Mouse (Mus musculus): ENCODE measurements around the gene Cic. TPM values are rescaled to one million over a fixed set of nuclear protein-coding genes. Genes with fewer than 3 reads are reported as not detected.

The Cic gene
- 32.5 and 34.2 TPM in 2 replicates for polyA plus RNA-seq (2014; fragmentation: Nextera tagmentation; extraction: Ambion mirVana)

GRCm38 (mm10) chr7:25267301-25267750 is at the start of gene Cic:
Gene Cic (plus strand): TSS chr7:25267704.
- under 1% methylated on average over 29 of the region's 29 CpGs for WGBS
- H3K4me1 ChIP-seq (ENCODE audit: control insufficient read depth, insufficient read depth, low read length), result peaks cover 15% of the 10 kb centered on the region
- peak within 1 kb of the TSS; percentile 74 for H3K9ac ChIP-seq (ENCODE audit: low read length)
- H3K4me2 ChIP-seq (ENCODE audit: low read depth, severe bottlenecking), result peak within 1 kb of the TSS; percentile 88
- peak within 1 kb of the TSS; percentile 79 for H3K4me3 ChIP-seq (ENCODE audit: low read depth, low read length)
- H3K36me3 ChIP-seq (ENCODE audit: control insufficient read depth, insufficient read depth, low read length), result peaks cover 8% of the 10 kb centered on the region; the same call in 1 of the 2 replicates
- DNase-seq (ENCODE audit: low spot score) (peak; percentile 99), ATAC-seq (ENCODE audit: insufficient number of reproducible peaks, low FRiP score, low TSS enrichment, low read depth) (peak; percentile 88)
- H3K27me3 ChIP-seq (ENCODE audit: control insufficient read depth, insufficient read depth, low read length), result no peaks in the 10 kb centered on the region
- H3K27ac ChIP-seq (replicated peaks; ENCODE audit: low read depth, low read length), result peak within 1 kb of the TSS; percentile 79
- H3K9me3 ChIP-seq (ENCODE audit: control insufficient read depth, low read length), result no peaks in the 10 kb centered on the region

GRCm38 (mm10) chr7:25218705-25219415 is 48.6 kb upstream of the Cic start:
- Histone ChIP-seq H3K27ac (replicated peaks; ENCODE audit: low read depth, low read length) (peak overlapping the region; percentile 73), H3K4me2 (ENCODE audit: low read depth, severe bottlenecking) (peak overlapping the region; percentile 89), H3K4me3 (ENCODE audit: low read depth, low read length) (peak overlapping the region; percentile 72), H3K9ac (ENCODE audit: low read length) (peak overlapping the region; percentile 75), H3K27me3 (ENCODE audit: control insufficient read depth, insufficient read depth, low read length) (no peaks in the 10 kb centered on the region), H3K9me3 (ENCODE audit: control insufficient read depth, low read length) (no peaks in the 10 kb centered on the region), H3K4me1 (ENCODE audit: control insufficient read depth, insufficient read depth, low read length) (peaks cover 21% of the 10 kb centered on the region), H3K36me3 (ENCODE audit: control insufficient read depth, insufficient read depth, low read length) (no peaks in the 10 kb centered on the region)
- under 1% methylated on average over 52 of the region's 53 CpGs for WGBS
- DNase-seq (ENCODE audit: low spot score), result peak; percentile 84
- peak; percentile 40; the same call in 1 of the 2 replicates for ATAC-seq (ENCODE audit: insufficient number of reproducible peaks, low FRiP score, low TSS enrichment, low read depth)

GRCm38 (mm10) chr7:25219416-25219750 is 48.1 kb upstream of the Cic start:
- Histone ChIP-seq H3K27ac (replicated peaks; ENCODE audit: low read depth, low read length) (peak overlapping the region; percentile 73; the same call in 1 of the 2 replicates), H3K36me3 (ENCODE audit: control insufficient read depth, insufficient read depth, low read length) (peaks cover 3% of the 10 kb centered on the region; the same call in 1 of the 2 replicates), H3K9ac (ENCODE audit: low read length) (peak overlapping the region; percentile 27; the same call in 1 of the 2 replicates), H3K4me1 (ENCODE audit: control insufficient read depth, insufficient read depth, low read length) (peaks cover 21% of the 10 kb centered on the region), H3K27me3 (ENCODE audit: control insufficient read depth, insufficient read depth, low read length) (no peaks in the 10 kb centered on the region), H3K9me3 (ENCODE audit: control insufficient read depth, low read length) (no peaks in the 10 kb centered on the region), H3K4me2 (ENCODE audit: low read depth, severe bottlenecking) (peak overlapping the region; percentile 89), H3K4me3 (ENCODE audit: low read depth, low read length) (peak overlapping the region; percentile 72)
- DNase-seq (ENCODE audit: low spot score), result no peak
- WGBS, result under 1% methylated on average over 16 of the region's 16 CpGs
- ATAC-seq (ENCODE audit: insufficient number of reproducible peaks, low FRiP score, low TSS enrichment, low read depth), result peak; percentile 36

- H3K27ac ChIP-seq (replicated peaks; ENCODE audit: low read depth, low read length), result peak overlapping the region; percentile 21; the same call in 1 of the 2 replicates
- ATAC-seq (ENCODE audit: insufficient number of reproducible peaks, low FRiP score, low TSS enrichment, low read depth), result peak; percentile 63
- H3K9ac ChIP-seq (ENCODE audit: low read length), result peak overlapping the region; percentile 27
- DNase-seq (ENCODE audit: low spot score), result peak; percentile 95
- H3K9me3 ChIP-seq (ENCODE audit: control insufficient read depth, low read length), result no peaks in the 10 kb centered on the region
- peak overlapping the region; percentile 72 for H3K4me3 ChIP-seq (ENCODE audit: low read depth, low read length)
- peak overlapping the region; percentile 89 for H3K4me2 ChIP-seq (ENCODE audit: low read depth, severe bottlenecking)
- 4% methylated on average over 31 of the region's 31 CpGs for WGBS
- peaks cover 21% of the 10 kb centered on the region for H3K4me1 ChIP-seq (ENCODE audit: control insufficient read depth, insufficient read depth, low read length)
- peaks cover 7% of the 10 kb centered on the region; the same call in 1 of the 2 replicates for H3K36me3 ChIP-seq (ENCODE audit: control insufficient read depth, insufficient read depth, low read length)
- no peaks in the 10 kb centered on the region for H3K27me3 ChIP-seq (ENCODE audit: control insufficient read depth, insufficient read depth, low read length)
Measured at GRCm38 (mm10) chr7:25219756-25220456, 47.6 kb upstream of the Cic start.

DNA sequence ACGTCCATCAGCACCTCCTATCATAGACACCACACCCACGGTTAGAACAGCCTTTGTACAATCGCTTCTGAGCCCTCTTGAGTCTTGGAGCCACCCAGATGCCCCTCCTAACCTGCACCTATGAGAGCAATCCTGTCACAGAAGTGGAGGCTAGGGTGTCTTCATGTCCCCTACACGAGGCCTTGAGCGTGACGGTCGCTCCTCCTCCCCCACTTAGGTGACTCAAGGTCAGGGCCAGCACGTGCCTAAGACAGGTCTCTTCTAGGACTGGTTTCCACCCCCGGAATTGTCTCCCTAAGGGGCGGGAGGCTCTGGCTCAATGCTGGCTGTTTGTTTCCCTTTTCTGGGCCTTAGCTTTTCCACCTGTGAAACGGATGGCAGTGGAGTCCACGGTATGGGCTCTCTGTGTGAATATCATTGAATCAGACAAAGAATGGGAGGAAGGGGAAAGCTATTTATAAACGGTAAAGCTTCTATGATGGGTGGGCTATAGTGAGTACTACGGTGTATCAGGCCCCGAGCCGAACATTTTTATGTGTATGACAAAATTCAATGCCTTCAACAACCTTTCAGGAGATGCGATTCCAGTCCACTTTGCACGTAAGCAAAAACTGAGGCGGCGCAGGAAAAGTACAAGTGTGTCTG is 46.9 kb upstream of the Cic start, which contains the start of gene Dedd2:
TSS of gene Dedd2 (minus strand) at position 159 of the 645 bp plus-strand sequence.
- Histone ChIP-seq H3K27ac (replicated peaks; ENCODE audit: low read depth, low read length) (peak within 1 kb of the TSS; percentile 32; the same call in 1 of the 2 replicates), H3K9me3 (ENCODE audit: control insufficient read depth, low read length) (no peaks in the 10 kb centered on the region), H3K4me2 (ENCODE audit: low read depth, severe bottlenecking) (peak within 1 kb of the TSS; percentile 89), H3K36me3 (ENCODE audit: control insufficient read depth, insufficient read depth, low read length) (peaks cover 8% of the 10 kb centered on the region), H3K9ac (ENCODE audit: low read length) (peak within 1 kb of the TSS; percentile 77), H3K4me1 (ENCODE audit: control insufficient read depth, insufficient read depth, low read length) (peaks cover 21% of the 10 kb centered on the region), H3K27me3 (ENCODE audit: control insufficient read depth, insufficient read depth, low read length) (no peaks in the 10 kb centered on the region), H3K4me3 (ENCODE audit: low read depth, low read length) (peak within 1 kb of the TSS; percentile 72)
- ATAC-seq (ENCODE audit: insufficient number of reproducible peaks, low FRiP score, low TSS enrichment, low read depth) (no peak), DNase-seq (ENCODE audit: low spot score) (no peak)
- 9% methylated on average over 20 of the region's 20 CpGs for WGBS

- Histone ChIP-seq H3K9ac (ENCODE audit: low read length) (peak within 1 kb of the TSS; percentile 77), H3K27me3 (ENCODE audit: control insufficient read depth, insufficient read depth, low read length) (no peaks in the 10 kb centered on the region)
- under 1% methylated on average over 44 of the region's 45 CpGs for WGBS
Measured at GRCm38 (mm10) chr7:25221102-25221883, 46.2 kb upstream of the Cic start, which contains the start of gene Zfp526. Gene Zfp526 (plus strand): TSS chr7:25221425.

DNA sequence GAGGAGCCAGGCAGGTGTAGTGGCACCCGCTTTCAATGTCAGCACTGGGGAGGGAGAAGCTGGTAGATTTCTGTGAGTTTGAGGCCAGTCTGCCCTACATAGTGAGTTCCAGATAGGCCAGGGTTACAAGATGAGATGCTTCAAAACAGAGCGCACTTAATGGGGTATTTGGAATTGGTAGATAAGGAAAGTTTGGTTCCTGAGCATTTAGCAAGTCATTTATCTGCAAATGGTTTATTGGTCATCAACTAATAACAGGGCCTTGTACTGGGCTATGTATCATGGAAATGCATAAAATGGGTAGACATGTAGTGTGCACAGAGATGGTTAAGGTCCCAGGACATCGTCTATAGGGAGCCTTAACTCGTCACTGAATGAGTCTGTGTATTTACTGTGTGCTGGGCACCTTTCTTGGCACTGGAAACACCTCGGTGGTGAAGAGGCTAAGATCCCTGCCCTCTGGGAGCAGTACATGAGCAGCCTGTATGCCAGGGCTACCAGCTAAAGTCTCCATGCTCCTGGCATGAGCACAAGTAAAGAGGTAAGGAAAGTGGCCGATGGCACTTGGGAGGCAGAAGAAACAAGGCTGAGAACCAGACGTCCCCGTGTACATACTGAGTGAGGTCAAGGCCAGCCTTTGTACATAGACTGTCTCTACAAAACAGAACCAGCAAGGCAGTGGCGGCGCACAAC is 45.1 kb upstream of the Cic start:
- no peak overlapping the region for H3K27ac ChIP-seq (replicated peaks; ENCODE audit: low read depth, low read length)

More at GRCm38 (mm10) chr7:25221102-25221883, 46.2 kb upstream of the Cic start, which contains the start of gene Zfp526:
- peaks cover 21% of the 10 kb centered on the region for H3K4me1 ChIP-seq (ENCODE audit: control insufficient read depth, insufficient read depth, low read length)
- peak within 1 kb of the TSS; percentile 72 for H3K4me3 ChIP-seq (ENCODE audit: low read depth, low read length)
- peak within 1 kb of the TSS; percentile 32; the same call in 1 of the 2 replicates for H3K27ac ChIP-seq (replicated peaks; ENCODE audit: low read depth, low read length)
- peak within 1 kb of the TSS; percentile 89 for H3K4me2 ChIP-seq (ENCODE audit: low read depth, severe bottlenecking)
- DNase-seq (ENCODE audit: low spot score) (peak; percentile 98), ATAC-seq (ENCODE audit: insufficient number of reproducible peaks, low FRiP score, low TSS enrichment, low read depth) (peak; percentile 94)
- H3K36me3 ChIP-seq (ENCODE audit: control insufficient read depth, insufficient read depth, low read length), result peaks cover 15% of the 10 kb centered on the region
- H3K9me3 ChIP-seq (ENCODE audit: control insufficient read depth, low read length), result no peaks in the 10 kb centered on the region

More for the DNA sequence above, 45.1 kb upstream of the Cic start:
- H3K4me2 ChIP-seq (ENCODE audit: low read depth, severe bottlenecking), result peak overlapping the region; percentile 89
- H3K4me1 ChIP-seq (ENCODE audit: control insufficient read depth, insufficient read depth, low read length), result peaks cover 21% of the 10 kb centered on the region
- H3K36me3 ChIP-seq (ENCODE audit: control insufficient read depth, insufficient read depth, low read length), result peaks cover 21% of the 10 kb centered on the region
- H3K27me3 ChIP-seq (ENCODE audit: control insufficient read depth, insufficient read depth, low read length), result no peaks in the 10 kb centered on the region
- peak overlapping the region; percentile 77 for H3K9ac ChIP-seq (ENCODE audit: low read length)
- H3K9me3 ChIP-seq (ENCODE audit: control insufficient read depth, low read length), result no peaks in the 10 kb centered on the region
- 86% methylated on average over 10 of the region's 10 CpGs for WGBS
- peak overlapping the region; percentile 64 for H3K4me3 ChIP-seq (ENCODE audit: low read depth, low read length)
- DNase-seq (ENCODE audit: low spot score) (no peak), ATAC-seq (ENCODE audit: insufficient number of reproducible peaks, low FRiP score, low TSS enrichment, low read depth) (no peak)

Data from limb, embryonic 11.5 days (tissue).